Comparison of ENCODE assay signal across 9 mouse cellular contexts in the genomic region with DNA sequence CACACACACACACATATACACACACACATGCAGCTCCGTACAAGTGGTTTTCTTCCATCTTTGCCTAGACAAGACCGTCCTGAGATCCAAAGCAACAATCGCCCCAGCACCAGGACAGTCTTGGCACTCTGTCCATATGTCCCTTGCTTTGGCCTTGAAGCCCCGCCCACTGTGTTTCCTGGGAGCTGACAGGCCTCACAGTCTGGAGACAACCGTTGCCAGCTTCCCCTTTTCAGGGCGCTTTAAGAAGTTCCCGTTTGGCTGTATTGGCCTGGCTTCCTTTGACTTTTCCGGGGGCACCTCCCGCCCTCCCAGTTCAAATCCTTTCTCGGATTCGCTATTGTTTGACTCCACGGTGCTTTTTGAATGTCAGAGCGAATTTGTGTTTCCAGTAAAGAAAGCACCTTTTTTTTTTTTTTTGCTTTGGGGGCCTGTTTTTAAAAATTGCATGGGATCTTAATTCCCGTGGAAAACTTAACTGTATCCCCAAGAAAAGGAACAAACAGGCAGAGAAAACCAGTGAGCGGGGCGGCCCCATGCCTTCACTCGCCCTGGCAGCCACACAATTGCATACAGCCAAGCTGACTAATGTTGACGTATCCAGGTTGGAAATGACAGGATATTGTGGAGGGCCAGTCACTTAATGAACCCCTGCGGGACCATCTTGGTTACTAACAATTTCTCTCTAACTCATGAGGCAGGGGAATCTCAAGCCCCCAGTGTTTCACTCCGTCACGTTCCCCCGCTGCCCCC.
DNase-seq lines count a peak whose midpoint lies in the region; ATAC-seq lines count a peak whose summit lies in the region.
"Had no signal": no experiment of that assay in that cellular context is flagged by ENCODE, and none has a peak within 500 bp of the region (broad histone marks: within the 10 kb centered on the region; RNA-seq: fewer than 3 reads in every experiment).

No protein-coding gene starts in this region.

- no peak for ATAC-seq in stomach, embryonic 15.5 days (ENCODE audit: insufficient read depth, low FRiP score, low read depth)
- ATAC-seq: Patski had no signal

- no peaks in the 10 kb centered on the region for H3K27me3 ChIP-seq in stomach, embryonic 15.5 days (replicated peaks)

- H3K27ac ChIP-seq in stomach, embryonic 15.5 days, result no peak overlapping the region

- no peaks in the 10 kb centered on the region for H3K36me3 ChIP-seq in stomach, embryonic 15.5 days

- H3K9me3 ChIP-seq in stomach, embryonic 15.5 days, result no peaks in the 10 kb centered on the region

- intact Hi-C loops in left cerebral cortex, postnatal 4 days (cut with DNase I), result no loop called here

- H3K9ac ChIP-seq in stomach, embryonic 15.5 days, result no peak overlapping the region

- peak overlapping the region; percentile 34 for H3K4me2 ChIP-seq in stomach, embryonic 15.5 days

- no peak overlapping the region; the same call in 1 of the 2 replicates for H3K4me3 ChIP-seq in stomach, embryonic 15.5 days (replicated peaks)

- DNase-seq in left cerebral cortex, postnatal 4 days, result peak; percentile 68
- DNase-seq in left cerebral cortex, adult 8-10 months (ENCODE audit: low spot score in 2 of 2), result no peak
- peak; percentile 69 for DNase-seq in embryo, embryonic 11 days
- peak; percentile 24 to 41 for DNase-seq in heart, adult 9 months (ENCODE audit: low spot score in 2 of 2)
- DNase-seq in kidney, adult 9 months, result peak; percentile 18
- DNase-seq in lung, postnatal 10 days, result peak; percentile 73
- no peak for DNase-seq in thymus, postnatal 10 days (ENCODE audit: low spot score in 2 of 2)

- 39% methylated on average over 22 of the region's 22 CpGs for WGBS in stomach, embryonic 15.5 days

- 0 out of 2 replicates have a peak, but pooled peaks cover 3% of the 10 kb centered on the region for H3K4me1 ChIP-seq in stomach, embryonic 15.5 days

Comparison
In these comparisons a context has a peak if more than half of its experiments do, and no peak if none do; other contexts are left out.
1. DNase-seq: peak in left cerebral cortex, postnatal 4 days (single experiment), embryo, embryonic 11 days (single experiment), heart, adult 9 months (2 of 2), kidney, adult 9 months (single experiment) and lung, postnatal 10 days (single experiment); none in left cerebral cortex, adult 8-10 months (0 of 2) and thymus, postnatal 10 days (0 of 2).